Mouse (Mus musculus) limb, embryonic 12.5 days (tissue): ENCODE measurements at regions not wholly inside any gene's neighbourhood (a gene's known extent, or its start where the extent isn't known, plus 50 kb on each side); places are given as distances from the start of the nearest gene placed in this dataset. TPM values are rescaled to one million over a fixed set of nuclear protein-coding genes. Genes with fewer than 3 reads are reported as not detected.

Experiments used
- ATAC-seq: fragments of 200-750 bp; cut with Nextera tagmentation; 2 replicates; pipeline ENCODE4 v1.8.0; 2017; ENCODE audit warnings: low read depth, moderate TSS enrichment; ENCODE audit not compliant: insufficient number of reproducible peaks, insufficient read depth, low FRiP score, low TSS enrichment
- H3K27ac ChIP-seq: fragments of 300-500 bp; sonication (generic); 2 replicates; pipeline ENCODE4 v1.5.1; 2016; ENCODE audit warnings: mild to moderate bottlenecking, moderate library complexity
- H3K27me3 ChIP-seq: fragments of 300-500 bp; sonication (generic); 2 replicates; pipeline ENCODE4 v1.6.1; 2016; ENCODE audit warnings: mild to moderate bottlenecking, moderate library complexity
- H3K36me3 ChIP-seq: fragments of 300-500 bp; sonication (generic); 2 replicates; pipeline ENCODE4 v1.6.1; 2016; ENCODE audit warnings: mild to moderate bottlenecking, moderate library complexity
- H3K4me1 ChIP-seq: fragments of 300-500 bp; sonication (generic); replicated peaks from 2 replicates; pipeline ENCODE4 v1.6.1; 2016
- H3K4me2 ChIP-seq: fragments of 300-500 bp; sonication (generic); 2 replicates; pipeline ENCODE4 v1.6.1; 2016; ENCODE audit warnings: mild to moderate bottlenecking, moderate library complexity
- H3K4me3 ChIP-seq: fragments of 300-500 bp; sonication (generic); replicated peaks from 2 replicates; pipeline ENCODE4 v1.5.1; 2016; ENCODE audit warnings: mild to moderate bottlenecking
- H3K9ac ChIP-seq: fragments of 300-500 bp; sonication (generic); replicated peaks from 2 replicates; pipeline ENCODE4 v1.6.1; 2016; ENCODE audit warnings: mild to moderate bottlenecking, moderate library complexity
- H3K9me3 ChIP-seq: fragments of 300-500 bp; sonication (generic); 2 replicates; pipeline ENCODE4 v1.6.1; 2016; ENCODE audit warnings: mild to moderate bottlenecking, moderate library complexity
- WGBS: fragments of 180-500 bp; shearing (Covaris S2); methylation state at CpG from one replicate; pipeline ENCODE4 v1.1.7; 2016; 5-methylcytosine and 5-hydroxymethylcytosine counted together
- microRNA-seq: library from miRNA; unstranded; fragments of <30 nt; microRNA quantifications from one replicate; pipeline ENCODE4, GENCODE M21; 2017

DNA sequence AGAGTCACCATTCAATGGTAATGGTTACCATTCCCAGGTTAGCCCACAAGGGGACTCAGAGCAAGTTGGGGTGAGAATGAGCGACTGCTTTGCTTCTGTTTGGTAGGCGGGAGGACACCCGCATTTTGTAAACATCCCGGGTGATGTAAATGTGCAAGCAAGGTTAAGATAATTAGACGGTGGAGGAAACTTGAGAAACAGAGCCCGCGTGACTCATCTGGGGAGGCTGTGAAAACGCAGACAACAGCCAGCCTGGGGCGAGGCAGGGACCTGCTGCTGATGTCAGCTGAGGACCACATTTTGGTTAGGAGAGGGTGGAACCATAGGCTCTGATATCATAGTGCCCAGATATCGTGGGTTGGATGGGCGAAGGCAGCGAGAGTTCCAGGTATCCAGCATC, 52.6 kb upstream of the Zbtb40 start:
- Histone ChIP-seq H3K4me2 (no peak overlapping the region), H3K27ac (no peak overlapping the region), H3K9me3 (no peaks in the 10 kb centered on the region), H3K9ac (no peak overlapping the region), H3K4me3 (no peak overlapping the region), H3K36me3 (no peaks in the 10 kb centered on the region), H3K4me1 (peaks cover 30% of the 10 kb centered on the region), H3K27me3 (no peaks in the 10 kb centered on the region)
- no peak for ATAC-seq
- WGBS, result 88% methylated on average over 12 of the region's 12 CpGs

DNA sequence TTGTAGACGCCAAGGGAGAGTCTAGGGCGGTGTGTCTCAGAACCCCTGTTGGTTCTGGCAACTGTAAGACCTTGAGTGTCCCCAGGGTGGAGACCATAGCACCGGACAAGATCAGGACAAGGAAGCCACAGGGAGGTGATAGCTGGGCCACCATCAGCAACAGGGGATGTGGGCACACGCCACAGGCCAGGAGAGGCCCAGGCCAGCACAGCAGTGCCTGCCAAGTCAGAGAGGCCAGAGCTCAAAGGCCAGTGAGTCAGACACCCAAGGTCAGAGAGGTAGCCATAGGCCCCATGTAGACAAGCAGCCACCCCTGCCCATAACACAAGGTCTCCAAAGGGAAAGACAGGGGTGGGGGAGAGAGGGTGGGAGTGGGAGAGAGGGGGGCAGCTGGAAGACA, 52.2 kb upstream of the Zbtb40 start:
- WGBS, result 98% methylated on average over 4 of the region's 4 CpGs
- ATAC-seq, result no peak
- H3K4me2 ChIP-seq, result no peak overlapping the region
- no peak overlapping the region for H3K4me3 ChIP-seq
- no peak overlapping the region for H3K9ac ChIP-seq
- peaks cover 30% of the 10 kb centered on the region for H3K4me1 ChIP-seq
- no peak overlapping the region for H3K27ac ChIP-seq
- H3K27me3 ChIP-seq, result no peaks in the 10 kb centered on the region
- no peaks in the 10 kb centered on the region for H3K9me3 ChIP-seq
- H3K36me3 ChIP-seq, result no peaks in the 10 kb centered on the region

Small RNA genes in the stretch of these regions (microRNA-seq; reads per million reads assigned to microRNA genes)
- gene Gm23263 (not detected), gene Gm25399 (not detected)
